Mouse (Mus musculus): Measurements from ENCODE around the gene Uck2. TPM values are rescaled to one million over a fixed set of nuclear protein-coding genes. Genes with fewer than 3 reads are reported as not detected.

Uck2 gene
- 30.6 and 36.0 TPM in 2 replicates for polyA plus RNA-seq (2012; rRNA removed)

DNA sequence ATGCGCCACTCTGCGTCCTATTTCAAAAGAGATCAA, at the start of gene Uck2:
TSS of gene Uck2 (minus strand) at position 1 of the 36 bp plus-strand sequence.

DNA sequence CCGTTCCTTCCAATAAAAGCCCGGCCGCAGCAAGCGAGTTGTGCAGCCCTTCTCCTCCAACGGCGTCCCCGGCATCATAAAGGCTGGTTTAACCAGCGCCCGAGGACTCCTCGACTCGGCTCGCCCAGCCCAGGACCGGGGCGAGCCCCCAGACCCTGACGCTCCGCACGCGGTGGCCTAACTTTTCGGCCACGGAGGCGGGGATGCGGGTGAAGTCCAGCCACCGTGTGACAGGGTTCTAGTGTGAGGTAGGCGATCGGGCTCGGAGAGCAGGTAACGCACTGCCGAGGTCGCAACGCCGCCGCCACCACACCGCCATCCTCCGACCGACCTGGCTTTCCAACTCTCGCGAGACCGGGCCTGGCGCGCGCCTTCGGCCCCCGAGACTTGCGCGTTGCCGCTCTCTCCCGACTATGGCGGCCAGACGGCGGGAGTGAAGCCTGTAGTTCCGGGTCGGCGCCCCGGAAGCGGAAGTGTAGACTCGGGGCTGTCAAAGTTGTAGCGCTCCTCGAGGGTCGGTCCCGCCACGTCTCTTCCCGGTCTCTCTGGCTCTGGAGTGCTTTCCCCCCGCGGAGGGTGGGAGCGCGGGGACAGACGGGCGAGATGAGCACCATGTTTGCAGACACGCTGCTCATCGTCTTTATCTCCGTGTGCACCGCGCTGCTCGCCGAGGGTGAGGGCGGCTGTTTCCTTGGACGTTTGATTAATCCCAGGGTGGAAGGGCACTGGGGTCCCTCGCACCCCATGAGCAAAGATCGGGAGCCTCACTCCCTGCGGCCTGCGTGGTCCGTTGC, 23.3 kb upstream of the Uck2 start, which contains the start of gene Tmco1:
TSS of gene Tmco1 (plus strand) at position 118 of the 794 bp plus-strand sequence.

Other genes with a start within 250 kb of the Uck2 start
- gene Tmco1, start 23.1 kb upstream of the Uck2 start, polyA plus RNA-seq (2012; rRNA removed) = 63.8 and 66.6 TPM in 2 replicates
- gene Aldh9a1, start 64.7 kb upstream of the Uck2 start, polyA plus RNA-seq (2012; rRNA removed) = 40.0 and 42.6 TPM in 2 replicates
- 201 and 240 TPM in 2 replicates for gene Mgst3, start 108.5 kb upstream of the Uck2 start, polyA plus RNA-seq (2012; rRNA removed)
- 0.04 TPM in 1 of 2 replicates, not detected in the other for gene Lrrc52, start 181.5 kb upstream of the Uck2 start, polyA plus RNA-seq (2012; rRNA removed)